Mouse (Mus musculus) megakaryocyte, adult 5-6 weeks (primary cell): Measurements from ENCODE around the gene Idh2. TPM values are rescaled to one million over a fixed set of nuclear protein-coding genes. Genes with fewer than 3 reads are reported as not detected.
"Not testable (repeated sequence)": the region's sequence is repeated elsewhere in the genome, so short reads cannot be mapped to it uniquely, and the experiment has no call there.

Experiments
- ATAC-seq: 2 replicates; pipeline ENCODE4 v1.8.0; 2016; ENCODE audit warnings: mild to moderate bottlenecking, inconsistent platforms; ENCODE audit not compliant: poor library complexity, severe bottlenecking
- total RNA-seq, 2 experiments: library from RNA; stranded (forward) in 1 of 2; stranded (reverse) in 1 of 2; fragments of 153-499, 151-499 nt in 1 of 2; fragments of 221-1000, 200-1000 nt in 1 of 2; gene quantifications; 2 replicates each; pipeline versions ENCODE4 v1.2.3 to v1.2.4; 2015 to 2017

Idh2 gene
- total RNA-seq, 2 experiments from 2014 or later: 74.9 to 90.4 TPM

DNA sequence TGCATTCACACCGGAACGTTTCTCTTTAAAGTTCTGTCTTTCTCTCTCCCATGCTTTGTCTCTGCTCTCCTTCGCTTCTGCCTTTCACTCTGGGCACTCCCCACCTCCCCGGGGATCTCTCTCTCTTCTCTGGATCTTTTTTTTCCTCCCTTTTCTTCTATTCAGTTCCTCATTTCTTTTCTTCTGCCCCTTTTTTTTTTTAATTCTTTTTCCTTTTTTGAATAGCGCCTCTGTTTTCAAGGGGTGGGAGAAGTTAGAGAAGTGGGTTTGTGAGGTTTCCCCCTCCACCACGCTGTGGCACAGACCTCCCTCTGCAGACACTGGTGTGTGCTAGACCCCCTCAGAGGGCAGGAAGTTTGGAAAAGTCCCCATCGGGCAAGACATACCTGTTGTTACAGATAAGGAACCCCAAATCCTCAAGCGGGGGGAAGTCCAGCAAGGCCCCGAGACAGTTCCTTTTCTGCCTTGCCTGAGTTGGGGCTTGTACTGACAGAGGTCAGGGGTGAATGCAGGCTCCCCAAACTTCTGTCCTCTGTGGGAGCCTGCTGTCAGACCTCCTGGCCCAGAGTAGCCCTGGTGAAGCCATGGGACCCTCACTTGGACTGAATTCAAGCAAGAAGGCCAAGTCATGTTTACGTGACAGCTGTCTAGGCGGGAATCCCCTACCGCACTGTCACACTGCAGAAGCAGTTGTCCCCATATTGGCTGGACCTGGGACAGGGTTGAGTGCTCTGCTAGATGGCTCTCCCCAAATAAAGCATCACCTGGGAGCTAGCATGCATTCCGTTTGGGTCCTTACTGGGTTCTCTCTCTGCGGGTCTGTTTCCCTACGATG, 51.1 kb downstream of the Idh2 start:
- ATAC-seq: peak; percentile 53; the same call in 1 of the 2 replicates

DNA sequence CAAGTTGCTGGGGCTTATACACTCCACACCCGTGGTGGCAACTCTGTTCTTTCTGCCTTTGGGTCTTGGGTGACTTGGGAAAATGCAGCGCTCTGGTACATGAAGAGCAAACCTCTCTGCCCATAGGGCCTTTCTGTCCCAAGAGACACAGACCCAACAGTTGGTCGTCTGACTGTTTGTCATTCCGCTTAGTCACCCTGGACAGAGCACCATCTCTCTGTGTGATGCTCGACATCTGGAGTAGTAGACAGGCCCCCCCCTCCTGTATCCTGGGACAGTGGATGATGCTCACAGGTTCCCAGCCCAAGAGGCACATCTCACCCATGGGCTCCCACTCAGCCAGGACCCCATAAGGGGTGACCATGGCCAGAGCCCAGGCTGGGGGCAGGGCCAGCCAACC, 51.9 kb downstream of the Idh2 start:
- ATAC-seq: 0 out of 2 replicates have a peak, but pooled peaks have one; percentile 5

GRCm38 (mm10) chr7:80062083-80062826, 52.9 kb downstream of the Idh2 start:
- no peak for ATAC-seq

- no peak for ATAC-seq
Measured at GRCm38 (mm10) chr7:80060012-80060778, 55.0 kb downstream of the Idh2 start.

DNA sequence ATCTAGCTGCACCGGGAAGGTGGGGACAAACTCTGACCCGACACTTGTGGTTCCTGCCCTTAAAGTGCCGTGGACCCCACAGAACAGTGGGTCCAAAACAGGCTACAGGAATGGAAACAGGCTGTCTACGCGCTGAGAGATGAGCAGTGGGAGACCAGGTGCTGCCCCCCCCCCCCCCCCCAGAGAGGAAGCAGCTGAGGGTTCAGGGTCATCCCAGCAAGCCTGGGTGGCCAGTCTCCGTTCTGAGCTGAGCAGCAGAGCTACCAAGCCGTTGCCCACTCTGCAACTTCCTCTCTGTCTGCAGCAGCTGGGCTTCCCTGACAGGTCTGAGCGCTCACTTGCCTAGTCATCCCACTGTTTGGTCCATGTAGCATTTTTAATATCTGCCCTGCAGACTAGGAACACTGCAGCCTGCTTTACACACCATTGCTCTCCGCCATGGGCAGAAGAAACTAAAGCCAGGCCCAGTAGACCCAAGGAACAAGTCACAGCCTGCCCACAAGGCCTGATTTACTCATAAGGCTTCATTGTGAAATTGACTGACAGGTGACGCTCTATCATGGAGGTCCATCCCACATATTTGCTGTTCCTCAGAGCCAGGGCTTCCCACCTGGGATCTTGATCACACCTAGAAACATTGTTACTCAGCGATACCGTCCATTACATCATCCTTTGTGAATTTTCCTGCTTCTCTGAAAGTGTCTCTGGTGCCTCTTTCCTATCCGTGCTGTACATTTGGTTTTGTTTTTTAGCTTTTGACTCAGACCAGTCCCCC, 55.9 kb downstream of the Idh2 start:
- peak; percentile 75 for ATAC-seq

GRCm38 (mm10) chr7:80058405-80059063, 56.7 kb downstream of the Idh2 start:
- no peak for ATAC-seq

DNA sequence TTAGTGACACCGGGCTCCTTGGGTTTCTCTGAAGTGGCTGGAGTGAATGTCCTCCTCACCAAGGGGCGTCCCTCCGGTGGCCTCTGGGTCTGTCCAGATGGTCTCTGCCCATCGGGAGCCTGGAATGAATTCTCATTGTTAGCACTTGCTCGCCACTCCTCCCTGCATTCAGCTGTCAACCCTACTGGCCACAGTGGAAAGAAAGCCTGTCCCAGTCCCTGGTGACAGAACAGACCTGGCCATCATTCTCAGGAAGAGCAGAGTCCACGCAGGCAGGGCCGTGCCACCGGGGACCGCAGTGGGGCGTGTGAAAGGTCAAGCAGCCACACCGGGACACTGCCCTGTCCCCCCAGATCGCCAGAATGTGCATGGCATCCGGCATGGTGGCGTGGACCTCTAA, 57.4 kb downstream of the Idh2 start:
- no peak for ATAC-seq

- peak; percentile 34; the same call in 1 of the 2 replicates for ATAC-seq
Measured at GRCm38 (mm10) chr7:80057002-80057691, 58.0 kb downstream of the Idh2 start.

DNA sequence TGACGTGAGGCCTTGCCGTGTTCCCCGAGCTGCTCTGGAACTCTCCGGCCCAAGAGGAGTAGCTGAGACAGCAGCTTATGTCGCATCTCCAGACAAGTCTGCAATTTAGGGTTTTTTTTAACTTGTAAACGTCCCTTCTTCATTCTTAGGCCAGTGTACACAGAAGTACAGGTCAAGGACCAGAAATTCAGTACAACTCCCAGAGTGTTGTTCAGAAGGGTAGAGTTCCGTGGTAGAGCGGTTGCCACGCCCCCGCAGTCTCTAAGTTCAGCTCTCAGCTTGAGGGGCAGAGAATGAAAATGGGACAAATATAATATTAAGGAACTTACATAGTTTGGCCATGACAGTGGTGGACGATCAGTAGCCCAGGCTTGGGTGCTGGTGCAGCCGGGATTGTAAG, 59.4 kb downstream of the Idh2 start:
- ATAC-seq: no peak

GRCm38 (mm10) chr7:80053147-80053546, 62.0 kb downstream of the Idh2 start:
- no peak for ATAC-seq

GRCm38 (mm10) chr7:80052261-80052660, 62.9 kb downstream of the Idh2 start:
- no peak for ATAC-seq

DNA sequence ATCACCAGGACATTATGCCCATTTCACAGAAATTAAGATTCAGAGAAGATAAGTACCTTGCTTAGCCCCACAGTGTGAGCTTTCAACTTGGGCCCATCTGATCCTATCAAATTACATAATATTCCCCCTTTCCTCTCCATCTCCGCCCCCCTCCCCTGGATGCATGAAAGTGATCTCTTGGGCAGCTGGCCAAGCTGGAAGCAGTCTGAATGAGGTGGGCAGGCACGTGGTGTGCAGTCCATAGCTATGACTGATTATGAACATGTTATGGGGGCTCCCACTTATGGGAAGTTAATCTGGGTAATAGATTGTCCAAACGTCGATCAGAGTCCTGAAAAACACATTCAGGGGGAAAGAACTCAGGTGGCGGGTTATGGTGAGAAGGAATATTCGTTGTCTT, 63.4 kb downstream of the Idh2 start:
- ATAC-seq: no peak

GRCm38 (mm10) chr7:80050382-80050781, 64.8 kb downstream of the Idh2 start:
- ATAC-seq: not testable (repeated sequence)

GRCm38 (mm10) chr7:80049746-80050145, 65.4 kb downstream of the Idh2 start:
- no peak for ATAC-seq

- no peak for ATAC-seq
Measured at GRCm38 (mm10) chr7:80047041-80047440, 68.2 kb downstream of the Idh2 start.
